Mouse (Mus musculus): Measurements from ENCODE around the gene Rab11fip4. TPM values are rescaled to one million over a fixed set of nuclear protein-coding genes. Genes with fewer than 3 reads are reported as not detected.

The Rab11fip4 gene
- polyA plus RNA-seq, 1 experiment from 2014 or later, result 0.77 TPM

DNA sequence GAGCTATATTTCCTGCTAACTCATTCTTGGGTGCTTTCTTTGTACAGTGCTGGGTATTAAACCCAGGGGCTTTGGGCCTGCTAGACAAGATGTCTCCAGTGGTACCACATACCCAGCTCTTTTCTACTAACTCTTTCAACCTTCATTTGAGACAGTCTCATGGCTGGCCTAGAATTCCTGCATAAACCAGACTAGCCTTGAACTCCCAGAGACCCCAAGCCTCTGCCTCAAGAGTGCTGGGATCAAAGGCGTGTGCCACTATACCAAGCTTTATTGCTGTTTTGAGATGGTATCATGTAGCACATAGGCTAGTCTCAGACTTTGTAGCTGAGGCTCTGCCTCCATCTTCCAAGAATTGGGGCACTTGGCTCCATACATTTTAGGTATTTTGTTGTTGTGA is 65.5 kb downstream of the Rab11fip4 start:
- H3K4me1 ChIP-seq (replicated peaks), result peaks cover 9% of the 10 kb centered on the region
- no peaks in the 10 kb centered on the region for H3K9me3 ChIP-seq (replicated peaks)
- no peak for ATAC-seq (ENCODE audit: insufficient number of reproducible peaks, low FRiP score)
- WGBS, result 81% methylated on average over 1 of the region's 1 CpGs
- no peak overlapping the region for H3K4me3 ChIP-seq
- no peak overlapping the region for H3K27ac ChIP-seq (ENCODE audit: poor library complexity, severe bottlenecking)
- peaks cover 29% of the 10 kb centered on the region for H3K27me3 ChIP-seq (replicated peaks)
- no peak overlapping the region for H3K4me2 ChIP-seq
- H3K36me3 ChIP-seq, result no peaks in the 10 kb centered on the region
- no peak overlapping the region for H3K9ac ChIP-seq

DNA sequence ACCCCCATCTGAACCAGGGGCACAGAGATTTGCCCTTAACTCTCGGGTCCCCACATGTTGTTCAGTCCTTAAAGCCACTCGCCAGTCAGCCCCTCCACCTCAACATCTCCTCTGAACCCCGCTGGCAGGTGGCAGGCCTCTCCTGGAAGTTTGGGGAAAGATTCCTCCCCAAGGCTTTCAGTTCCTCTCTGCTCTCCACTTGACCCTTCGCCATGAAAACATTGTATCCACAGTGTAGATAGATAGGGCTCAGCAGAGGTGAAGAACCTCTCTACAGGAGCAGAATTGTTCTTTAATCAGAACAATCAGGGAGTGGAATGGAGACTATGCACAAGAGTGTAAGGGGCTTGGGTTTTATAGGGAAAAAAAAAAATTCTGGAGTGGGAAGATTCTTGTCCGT is 66.0 kb downstream of the Rab11fip4 start:
- Histone ChIP-seq H3K9me3 (replicated peaks) (no peaks in the 10 kb centered on the region), H3K4me3 (no peak overlapping the region), H3K9ac (no peak overlapping the region), H3K4me1 (replicated peaks) (peaks cover 9% of the 10 kb centered on the region), H3K4me2 (no peak overlapping the region), H3K27me3 (replicated peaks) (peaks cover 34% of the 10 kb centered on the region), H3K27ac (ENCODE audit: poor library complexity, severe bottlenecking) (no peak overlapping the region), H3K36me3 (no peaks in the 10 kb centered on the region)
- WGBS, result 77% methylated on average over 5 of the region's 5 CpGs
- ATAC-seq (ENCODE audit: insufficient number of reproducible peaks, low FRiP score), result no peak

DNA sequence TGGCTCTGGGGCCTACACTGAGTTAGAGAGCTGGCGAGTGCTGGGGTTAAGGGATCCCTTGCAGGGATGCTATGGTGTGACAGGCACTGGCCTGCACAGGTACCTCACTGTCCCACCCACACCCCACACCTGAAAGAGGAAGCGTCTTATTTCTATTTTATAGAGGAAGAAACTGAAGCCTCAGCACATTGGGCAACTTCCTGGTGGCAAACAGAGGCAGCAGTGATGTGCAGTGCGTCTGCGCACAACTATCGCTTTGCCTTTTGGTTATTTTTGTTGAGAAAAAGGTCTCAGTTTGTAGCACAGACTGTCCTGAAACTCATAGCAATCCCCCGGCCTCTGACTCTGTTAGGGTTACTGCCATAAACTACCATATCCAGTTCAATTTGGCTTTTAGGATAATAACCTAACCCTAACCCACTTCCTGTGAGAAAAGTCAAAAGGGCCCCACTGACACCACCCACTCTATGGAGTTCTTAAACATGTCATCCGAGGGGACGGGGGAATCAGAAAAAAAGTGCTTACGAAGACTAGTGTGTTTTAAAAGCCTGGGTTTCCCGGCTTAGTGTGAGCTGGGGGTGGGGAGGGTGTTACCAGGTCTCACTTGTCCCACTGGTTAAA is 67.3 kb downstream of the Rab11fip4 start:
- no peak for ATAC-seq (ENCODE audit: insufficient number of reproducible peaks, low FRiP score)
- Histone ChIP-seq H3K4me2 (no peak overlapping the region), H3K27ac (ENCODE audit: poor library complexity, severe bottlenecking) (no peak overlapping the region), H3K4me1 (replicated peaks) (peaks cover 9% of the 10 kb centered on the region), H3K36me3 (no peaks in the 10 kb centered on the region), H3K9me3 (replicated peaks) (no peaks in the 10 kb centered on the region), H3K4me3 (no peak overlapping the region), H3K9ac (no peak overlapping the region), H3K27me3 (replicated peaks) (peaks cover 42% of the 10 kb centered on the region)
- 85% methylated on average over 10 of the region's 10 CpGs for WGBS

DNA sequence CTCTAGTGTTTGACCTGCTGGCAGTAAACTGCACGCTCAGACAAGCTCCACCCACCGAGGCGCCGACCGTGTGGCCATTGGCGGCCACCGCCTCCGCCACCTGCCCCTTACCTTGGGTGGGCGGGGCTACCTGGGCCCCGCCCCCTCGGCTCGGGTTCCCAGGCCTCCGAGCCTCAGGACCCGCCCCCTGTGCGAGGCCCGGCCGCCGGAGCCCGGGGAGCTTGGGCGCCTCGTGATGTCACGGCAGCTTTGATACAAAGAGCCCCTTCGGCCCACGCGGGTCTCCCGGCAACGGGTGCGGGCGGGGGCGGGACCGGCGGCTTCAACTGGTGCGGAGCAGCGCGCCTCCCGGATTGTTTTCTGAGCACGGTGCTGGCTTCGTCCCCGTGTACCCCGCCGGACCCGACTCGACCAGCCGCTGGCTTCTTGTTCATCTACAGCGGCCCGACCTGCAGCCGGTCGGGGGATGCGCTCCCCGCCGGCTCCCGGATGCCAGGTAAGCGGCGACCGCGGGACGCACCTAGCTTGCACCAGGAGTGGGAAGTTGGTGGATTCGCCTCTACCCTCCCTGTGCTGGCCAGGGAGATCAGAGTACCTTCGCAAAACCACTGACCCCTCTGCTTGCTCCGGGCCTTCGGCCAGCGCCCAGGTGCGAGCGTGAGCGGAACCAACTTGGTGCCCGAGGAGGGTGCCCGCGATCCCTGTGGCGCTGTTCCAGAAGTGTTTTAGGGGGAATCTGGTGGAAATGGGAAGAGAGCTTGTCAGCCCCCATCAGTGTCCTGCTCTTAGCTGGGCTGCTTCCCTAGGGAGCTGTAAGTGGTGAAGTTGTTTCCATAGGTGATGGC is 69.6 kb downstream of the Rab11fip4 start:
- WGBS, result under 1% methylated on average over 68 of the region's 69 CpGs
- ATAC-seq (ENCODE audit: insufficient number of reproducible peaks, low FRiP score), result peak; percentile 85

DNA sequence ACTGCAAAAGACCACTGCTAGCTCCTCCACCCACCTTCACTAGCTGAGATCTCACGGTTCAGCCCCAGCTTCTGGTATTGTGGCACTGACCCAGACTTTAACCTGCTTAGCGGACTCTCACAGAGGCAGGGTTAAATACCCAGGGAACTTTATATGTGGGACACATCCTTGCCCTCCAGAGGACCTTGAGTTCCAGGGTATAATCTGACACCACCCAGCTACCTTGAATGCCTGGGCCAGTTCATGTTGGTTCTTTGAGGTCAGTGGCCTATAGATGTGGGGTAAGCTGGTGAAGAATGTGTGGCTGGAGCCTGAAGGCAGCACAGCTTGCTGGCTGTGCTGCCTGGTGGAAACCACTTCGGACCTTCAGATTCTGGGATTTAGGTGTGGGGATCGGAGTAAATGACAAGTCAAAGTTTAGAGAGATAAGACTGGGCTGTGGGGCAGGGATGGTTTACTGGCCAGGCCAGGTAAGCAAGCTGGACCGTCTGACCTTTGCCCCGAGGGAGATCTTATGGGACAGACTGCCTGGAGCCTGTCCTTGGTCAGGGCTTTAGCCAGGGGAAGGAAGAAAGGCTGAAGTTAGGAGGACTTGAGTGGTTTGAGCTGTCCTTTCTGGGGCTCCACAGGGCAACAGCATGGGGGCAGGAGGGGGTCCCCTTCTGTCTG is 71.0 kb downstream of the Rab11fip4 start:
- WGBS, result 68% methylated on average over 6 of the region's 6 CpGs
- H3K27ac ChIP-seq (ENCODE audit: poor library complexity, severe bottlenecking), result no peak overlapping the region
- ATAC-seq (ENCODE audit: insufficient number of reproducible peaks, low FRiP score), result no peak
- H3K4me3 ChIP-seq, result no peak overlapping the region
- no peaks in the 10 kb centered on the region for H3K9me3 ChIP-seq (replicated peaks)
- H3K9ac ChIP-seq, result no peak overlapping the region
- no peaks in the 10 kb centered on the region for H3K36me3 ChIP-seq
- no peak overlapping the region for H3K4me2 ChIP-seq
- H3K27me3 ChIP-seq (replicated peaks), result peaks cover 42% of the 10 kb centered on the region
- H3K4me1 ChIP-seq (replicated peaks), result peaks cover 9% of the 10 kb centered on the region

More for the DNA sequence above, 69.6 kb downstream of the Rab11fip4 start:
- Histone ChIP-seq H3K36me3 (no peaks in the 10 kb centered on the region), H3K4me2 (peak overlapping the region; percentile 94), H3K27ac (ENCODE audit: poor library complexity, severe bottlenecking) (no peak overlapping the region), H3K9me3 (replicated peaks) (no peaks in the 10 kb centered on the region), H3K4me1 (replicated peaks) (peaks cover 9% of the 10 kb centered on the region), H3K27me3 (replicated peaks) (peaks cover 42% of the 10 kb centered on the region), H3K9ac (peak overlapping the region; percentile 66), H3K4me3 (peak overlapping the region; percentile 50)

DNA sequence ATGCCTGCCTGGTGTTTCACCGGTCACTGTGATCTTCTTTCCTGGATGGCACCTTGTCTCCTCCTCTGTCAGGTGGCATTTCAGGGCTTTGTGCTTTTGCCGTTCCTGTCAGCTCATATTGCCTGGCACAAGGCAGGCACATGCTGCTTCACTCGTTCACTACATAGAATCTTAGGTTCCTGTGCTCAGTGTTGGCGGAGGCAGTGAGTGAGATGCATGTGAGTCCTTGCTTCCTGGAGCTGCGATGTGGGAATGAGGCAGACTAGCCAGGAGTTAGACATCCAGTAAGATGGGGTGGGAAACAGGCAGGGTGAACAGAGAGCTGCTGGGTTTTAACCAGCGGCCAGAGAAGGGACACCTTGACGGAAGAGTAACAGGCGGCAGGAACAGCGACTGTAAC is 72.1 kb downstream of the Rab11fip4 start:
- ATAC-seq (ENCODE audit: insufficient number of reproducible peaks, low FRiP score), result no peak
- Histone ChIP-seq H3K4me1 (replicated peaks) (peaks cover 9% of the 10 kb centered on the region), H3K27ac (ENCODE audit: poor library complexity, severe bottlenecking) (no peak overlapping the region), H3K4me3 (no peak overlapping the region), H3K9ac (no peak overlapping the region), H3K4me2 (no peak overlapping the region), H3K27me3 (replicated peaks) (peaks cover 40% of the 10 kb centered on the region), H3K36me3 (no peaks in the 10 kb centered on the region), H3K9me3 (replicated peaks) (no peaks in the 10 kb centered on the region; the same call in 1 of the 2 replicates)
- WGBS, result 79% methylated on average over 9 of the region's 9 CpGs

DNA sequence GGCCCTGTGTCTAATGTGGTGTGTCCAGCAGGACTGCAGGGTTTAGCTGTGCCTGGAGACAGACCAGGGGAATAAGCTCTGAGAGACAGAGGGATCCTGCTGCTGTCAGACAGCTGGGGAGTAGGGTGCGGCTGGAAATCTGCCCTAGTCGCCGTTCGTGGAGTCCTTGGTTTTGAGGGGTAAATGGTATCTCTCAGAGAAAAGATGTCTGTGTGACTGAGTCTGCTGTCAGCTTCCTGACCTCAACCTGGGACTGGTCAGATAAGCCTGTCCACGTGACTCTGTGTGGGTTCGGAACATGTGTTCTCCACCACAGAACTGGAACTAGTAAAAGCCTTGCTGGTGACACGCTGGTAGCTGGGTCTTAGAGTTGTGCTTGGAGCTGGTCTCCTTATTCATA is 72.6 kb downstream of the Rab11fip4 start:
- no peak for ATAC-seq (ENCODE audit: insufficient number of reproducible peaks, low FRiP score)
- no peak overlapping the region for H3K9ac ChIP-seq
- H3K36me3 ChIP-seq, result no peaks in the 10 kb centered on the region
- no peak overlapping the region for H3K4me2 ChIP-seq
- H3K4me1 ChIP-seq (replicated peaks), result peaks cover 9% of the 10 kb centered on the region
- 46% methylated on average over 7 of the region's 7 CpGs for whole genome bisulfite sequencing
- no peaks in the 10 kb centered on the region; the same call in 1 of the 2 replicates for H3K9me3 ChIP-seq (replicated peaks)
- no peak overlapping the region for H3K27ac ChIP-seq (ENCODE audit: poor library complexity, severe bottlenecking)
- peaks cover 39% of the 10 kb centered on the region for H3K27me3 ChIP-seq (replicated peaks)
- H3K4me3 ChIP-seq, result no peak overlapping the region

DNA sequence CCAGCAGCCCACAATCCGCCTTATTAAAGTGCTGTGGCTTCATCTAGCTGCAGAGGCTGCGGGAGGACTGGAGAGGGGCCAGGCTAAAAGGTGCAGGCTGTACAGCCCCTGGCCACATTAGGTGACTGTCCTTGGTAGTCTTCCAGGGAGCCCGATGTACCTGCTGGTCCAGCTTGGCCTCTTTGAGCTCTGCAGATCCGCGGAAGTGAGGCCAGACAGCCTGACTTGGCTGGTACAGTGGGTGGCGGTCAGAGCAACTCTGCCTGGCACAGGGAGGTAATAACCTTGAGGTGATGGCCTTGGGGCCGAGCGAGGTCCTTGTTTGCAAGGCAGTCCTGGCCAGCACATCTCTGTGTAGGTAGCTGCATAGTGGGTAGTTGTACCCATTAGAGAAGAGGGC is 75.5 kb downstream of the Rab11fip4 start:
- Histone ChIP-seq H3K9ac (no peak overlapping the region), H3K9me3 (replicated peaks) (no peaks in the 10 kb centered on the region; the same call in 1 of the 2 replicates), H3K4me2 (no peak overlapping the region), H3K27me3 (replicated peaks) (peaks cover 24% of the 10 kb centered on the region), H3K27ac (ENCODE audit: poor library complexity, severe bottlenecking) (no peak overlapping the region), H3K4me1 (replicated peaks) (peaks cover 13% of the 10 kb centered on the region), H3K4me3 (no peak overlapping the region), H3K36me3 (no peaks in the 10 kb centered on the region)
- ATAC-seq (ENCODE audit: insufficient number of reproducible peaks, low FRiP score), result no peak
- WGBS, result 71% methylated on average over 8 of the region's 8 CpGs

DNA sequence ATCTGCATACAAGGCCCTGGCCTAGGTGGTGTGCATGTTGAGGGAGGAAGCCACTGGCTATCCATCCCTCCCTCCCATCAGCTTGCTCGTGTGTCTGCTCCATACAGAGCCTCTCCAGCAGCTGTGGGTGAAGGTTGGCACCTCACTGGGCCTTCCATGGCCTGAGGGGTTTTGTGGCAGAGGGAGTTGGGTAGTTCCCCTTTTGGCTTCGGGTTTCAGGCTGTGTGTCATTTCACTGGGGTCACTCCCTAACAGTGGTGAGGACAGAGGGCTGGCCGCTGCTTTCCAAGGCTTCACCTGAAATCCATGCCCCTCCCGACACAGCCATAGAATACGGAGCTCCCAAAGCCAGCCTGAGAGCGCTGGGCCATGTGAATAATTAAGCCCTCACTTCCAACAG is 78.2 kb downstream of the Rab11fip4 start:
- H3K4me3 ChIP-seq, result no peak overlapping the region
- H3K27me3 ChIP-seq (replicated peaks), result peaks cover 6% of the 10 kb centered on the region; the same call in 1 of the 2 replicates
- no peak overlapping the region for H3K4me2 ChIP-seq
- no peak for ATAC-seq (ENCODE audit: insufficient number of reproducible peaks, low FRiP score)
- H3K9ac ChIP-seq, result no peak overlapping the region
- H3K4me1 ChIP-seq (replicated peaks), result peaks cover 13% of the 10 kb centered on the region
- H3K9me3 ChIP-seq (replicated peaks), result no peaks in the 10 kb centered on the region; the same call in 1 of the 2 replicates
- no peak overlapping the region for H3K27ac ChIP-seq (ENCODE audit: poor library complexity, severe bottlenecking)
- no peaks in the 10 kb centered on the region for H3K36me3 ChIP-seq
- 63% methylated on average over 6 of the region's 6 CpGs for WGBS

DNA sequence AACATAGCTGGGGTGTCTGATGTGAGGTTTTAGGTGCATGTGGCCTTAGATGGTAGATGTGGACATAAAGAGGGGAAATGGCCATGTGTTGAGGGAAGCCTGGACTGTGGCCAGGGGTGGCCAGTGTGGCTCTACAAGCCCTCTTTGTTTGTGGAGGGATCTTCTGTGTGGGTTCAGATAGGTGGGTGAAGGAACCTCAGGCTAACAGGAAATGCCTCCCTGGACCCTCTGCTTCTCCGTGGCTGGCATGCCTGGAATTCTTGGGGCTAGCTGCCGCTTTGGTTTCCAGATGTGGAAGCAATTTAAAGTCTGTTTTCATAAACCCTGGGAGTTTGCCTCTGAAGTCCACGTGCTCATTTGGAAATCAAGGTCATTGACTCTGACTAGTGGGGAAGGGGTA is 78.9 kb downstream of the Rab11fip4 start:
- Histone ChIP-seq H3K36me3 (no peaks in the 10 kb centered on the region), H3K4me1 (replicated peaks) (peaks cover 19% of the 10 kb centered on the region), H3K27ac (ENCODE audit: poor library complexity, severe bottlenecking) (no peak overlapping the region), H3K27me3 (replicated peaks) (peaks cover 6% of the 10 kb centered on the region; the same call in 1 of the 2 replicates), H3K9me3 (replicated peaks) (no peaks in the 10 kb centered on the region; the same call in 1 of the 2 replicates), H3K9ac (no peak overlapping the region), H3K4me3 (no peak overlapping the region), H3K4me2 (no peak overlapping the region)
- no peak for ATAC-seq (ENCODE audit: insufficient number of reproducible peaks, low FRiP score)
- WGBS, result 10% methylated on average over 3 of the region's 3 CpGs

DNA sequence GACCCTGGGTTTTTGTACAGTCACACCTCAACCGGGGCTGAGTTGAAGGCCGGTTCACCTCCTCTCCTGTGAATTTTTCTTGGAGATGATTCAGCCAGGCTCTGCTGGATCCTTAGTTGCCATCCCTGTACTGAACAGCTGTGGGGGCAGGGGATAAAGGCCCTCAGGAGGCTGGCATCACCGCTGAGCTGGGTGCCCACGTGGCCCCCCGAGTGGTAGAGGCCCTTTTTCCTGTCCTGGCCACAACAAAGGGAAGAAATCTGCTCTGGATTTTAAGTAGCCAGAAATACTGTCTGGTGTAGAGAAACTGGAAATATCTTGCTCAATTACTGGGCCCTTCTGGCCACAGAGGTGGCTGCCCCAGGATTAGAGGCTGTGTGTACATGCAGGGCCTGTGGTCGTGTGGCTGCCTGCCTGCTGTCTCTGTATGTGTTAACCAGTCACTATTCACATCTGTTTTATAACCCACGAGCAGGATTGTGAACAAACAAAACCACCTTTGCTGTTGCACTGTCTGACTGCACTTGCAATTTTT is 79.5 kb downstream of the Rab11fip4 start:
- 0 out of 2 replicates have a peak overlapping the region, but pooled peaks have one; percentile 10 for H3K27ac ChIP-seq (ENCODE audit: poor library complexity, severe bottlenecking)
- H3K9ac ChIP-seq, result no peak overlapping the region

More for the DNA sequence above, 79.5 kb downstream of the Rab11fip4 start:
- H3K4me3 ChIP-seq, result no peak overlapping the region
- no peaks in the 10 kb centered on the region; the same call in 1 of the 2 replicates for H3K9me3 ChIP-seq (replicated peaks)
- ATAC-seq (ENCODE audit: insufficient number of reproducible peaks, low FRiP score), result no peak
- no peaks in the 10 kb centered on the region for H3K36me3 ChIP-seq
- peaks cover 6% of the 10 kb centered on the region; the same call in 1 of the 2 replicates for H3K27me3 ChIP-seq (replicated peaks)
- peaks cover 24% of the 10 kb centered on the region for H3K4me1 ChIP-seq (replicated peaks)
- no peak overlapping the region for H3K4me2 ChIP-seq
- WGBS, result 58% methylated on average over 7 of the region's 7 CpGs

Data from heart, embryonic 12.5 days (tissue).